Comparison of ENCODE assay signal across 8 mouse cellular contexts in genomic region chr4:143212341-143213174, GRCm38 (mm10). TPM values are rescaled to one million over a fixed set of nuclear protein-coding genes. Genes with fewer than 3 reads are reported as not detected.
A peak's percentile ranks its signal among the peaks of the same experiment; 100 is the strongest.
DNase-seq lines count a peak whose midpoint lies in the region; ATAC-seq and TF ChIP-seq lines count a peak whose summit lies in the region.

Gene Prdm2, minus strand, starts transcription at chr4:143212995.

- no peaks in the 10 kb centered on the region for H3K9me3 ChIP-seq in hindbrain, embryonic 15.5 days

- intact Hi-C loops in gastrocnemius, adult 2 months (cut with DNase I): loop anchor here (2.0 kb wide), 2 partner anchors 50 to 98 kb away; no protein-coding TSS in a partner anchor

- H3K9ac ChIP-seq in hindbrain, embryonic 15.5 days: peak within 1 kb of the TSS; percentile 94

- H3K27ac ChIP-seq in gastrocnemius, adult 2 months: peak within 1 kb of the TSS; percentile 97
- H3K27ac ChIP-seq in hindbrain, embryonic 15.5 days (replicated peaks): peak within 1 kb of the TSS; percentile 95

- peak within 1 kb of the TSS; percentile 64 for H3K4me2 ChIP-seq in hindbrain, embryonic 15.5 days

- no peaks in the 10 kb centered on the region for H3K27me3 ChIP-seq in hindbrain, embryonic 15.5 days

- no peaks in the 10 kb centered on the region for H3K36me3 ChIP-seq in hindbrain, embryonic 15.5 days

- peak; percentile 34; the same call in 1 of the 2 replicates for TF ChIP-seq CTCF in gastrocnemius, adult 2 months (IDR thresholded peaks at IDR 0.05)

- WGBS in hindbrain, embryonic 15.5 days: 2% methylated on average over 80 of the region's 96 CpGs

- peak; percentile 37 for ATAC-seq in activated CD4-positive, CD25-positive, alpha-beta regulatory T cell, adult 4 months
- ATAC-seq in common myeloid progenitor, adult 5-6 weeks (replicated peaks; ENCODE audit: low read depth, poor library complexity, severe bottlenecking): peak; percentile 37; the same call in 1 of the 2 replicates
- peak; percentile 84 for ATAC-seq in hindbrain, embryonic 15.5 days (ENCODE audit: low FRiP score, low read depth)

- H3K4me3 ChIP-seq in gastrocnemius, adult 2 months: peak within 1 kb of the TSS; percentile 97
- H3K4me3 ChIP-seq in hindbrain, embryonic 15.5 days: peak within 1 kb of the TSS; percentile 91

- DNase-seq in gastrocnemius, adult 2 months: peak; percentile 84
- DNase-seq in left cerebral cortex, adult 11 months (ENCODE audit: low spot score): peak; percentile 23
- DNase-seq in lung, postnatal 25 days (ENCODE audit: low spot score): peak; percentile 44
- peak; percentile 59 for DNase-seq in retina, adult 2 months (ENCODE audit: low read depth, low spot score)
- DNase-seq in thymus, postnatal 25 days: peak; percentile 66

- peaks cover 27% of the 10 kb centered on the region for H3K4me1 ChIP-seq in hindbrain, embryonic 15.5 days (replicated peaks)

RNA-seq across cellular contexts. Expression of gene Prdm2, which starts in this region (rescaled TPM):
- 10 to 100 TPM; 27.6 to 31.4 TPM for polyA plus RNA-seq in activated CD4-positive, CD25-positive, alpha-beta regulatory T cell, adult 4 months (2017; shearing (Covaris generic))
- 10.1 and 15.4 TPM in 2 replicates for total RNA-seq in common myeloid progenitor, adult 5-6 weeks (2017)
- total RNA-seq in gastrocnemius, adult 2 months (2021): 10 to 100 TPM; 24.7 to 26.5 TPM
- polyA plus RNA-seq in hindbrain, embryonic 15.5 days (2015; fragmentation: Nextera tagmentation; extraction: Ambion mirVana): 12.7 and 14.0 TPM in 2 replicates

Comparison
In these comparisons a context has a peak if more than half of its experiments do, and no peak if none do; other contexts are left out.
1. Peak in every context shown above with its lines: DNase-seq, ATAC-seq, H3K4me3 ChIP-seq and H3K27ac ChIP-seq.
2. DNase-seq: peak in every context shown above with its lines; median percentile 84 in gastrocnemius, adult 2 months; 66 in thymus, postnatal 25 days; 59 in retina, adult 2 months; 44 in lung, postnatal 25 days; 23 in left cerebral cortex, adult 11 months.